Mouse (Mus musculus): ENCODE measurements at regions not wholly inside any gene's neighbourhood (a gene's known extent, or its start where the extent isn't known, plus 50 kb on each side); places are given as distances from the start of the nearest gene placed in this dataset.

- intact Hi-C loops (cut with DNase I), result no loop called here
- TF ChIP-seq CTCF (IDR thresholded peaks at IDR 0.05), result no peak
Observed at GRCm38 (mm10) chr3:142965604-142966003, 83.8 kb upstream of the Pkn2 start.

GRCm38 (mm10) chr3:142963818-142964372, 82.1 kb upstream of the Pkn2 start:
- DNase-seq (ENCODE audit: extremely low spot score in 1 of 2, low spot score in 2 of 2), result no peak
- Histone ChIP-seq H3K4me3 (no peak overlapping the region), H3K27ac (no peak overlapping the region)
- TF ChIP-seq CTCF (IDR thresholded peaks at IDR 0.05), result no peak
- intact Hi-C loops (cut with DNase I), result no loop called here

More at GRCm38 (mm10) chr3:142965604-142966003, 83.8 kb upstream of the Pkn2 start:
- Histone ChIP-seq H3K4me3 (no peak overlapping the region), H3K27ac (no peak overlapping the region)
- no peak for DNase-seq (ENCODE audit: extremely low spot score in 1 of 2, low spot score in 2 of 2)

GRCm38 (mm10) chr3:142957768-142958167, 76.0 kb upstream of the Pkn2 start:
- Histone ChIP-seq H3K4me3 (no peak overlapping the region), H3K27ac (no peak overlapping the region)
- intact Hi-C loops (cut with DNase I), result no loop called here
- DNase-seq (ENCODE audit: extremely low spot score in 1 of 2, low spot score in 2 of 2), result no peak
- no peak for TF ChIP-seq CTCF (IDR thresholded peaks at IDR 0.05)

GRCm38 (mm10) chr3:142948771-142949170, 67.0 kb upstream of the Pkn2 start:
- intact Hi-C loops (cut with DNase I), result no loop called here
- peak; percentile 33 to 54 for DNase-seq (ENCODE audit: extremely low spot score in 1 of 2, low spot score in 2 of 2)
- Histone ChIP-seq H3K27ac (no peak overlapping the region), H3K4me3 (no peak overlapping the region)
- TF ChIP-seq CTCF (IDR thresholded peaks at IDR 0.05), result peak; percentile 92

GRCm38 (mm10) chr3:142941319-142942024, 59.7 kb upstream of the Pkn2 start:
- no peak for TF ChIP-seq CTCF (IDR thresholded peaks at IDR 0.05)
- DNase-seq (ENCODE audit: extremely low spot score in 1 of 2, low spot score in 2 of 2), result no peak
- intact Hi-C loops (cut with DNase I), result no loop called here
- H3K27ac ChIP-seq, result no peak overlapping the region
- no peak overlapping the region for H3K4me3 ChIP-seq

- no peak for TF ChIP-seq CTCF (IDR thresholded peaks at IDR 0.05)
- H3K27ac ChIP-seq, result no peak overlapping the region
- DNase-seq (ENCODE audit: extremely low spot score in 1 of 2, low spot score in 2 of 2), result no peak
- intact Hi-C loops (cut with DNase I), result no loop called here
- H3K4me3 ChIP-seq, result no peak overlapping the region
Observed at GRCm38 (mm10) chr3:142940874-142941273, 59.1 kb upstream of the Pkn2 start.

GRCm38 (mm10) chr3:142939773-142940172, 58.0 kb upstream of the Pkn2 start:
- no peak for TF ChIP-seq CTCF (IDR thresholded peaks at IDR 0.05)
- intact Hi-C loops (cut with DNase I), result no loop called here
- no peak overlapping the region for H3K27ac ChIP-seq
- DNase-seq (ENCODE audit: extremely low spot score in 1 of 2, low spot score in 2 of 2), result no peak
- H3K4me3 ChIP-seq, result no peak overlapping the region

GRCm38 (mm10) chr3:142935949-142936348, 54.1 kb upstream of the Pkn2 start:
- intact Hi-C loops (cut with DNase I), result no loop called here
- no peak for DNase-seq (ENCODE audit: extremely low spot score in 1 of 2, low spot score in 2 of 2)
- Histone ChIP-seq H3K4me3 (no peak overlapping the region), H3K27ac (no peak overlapping the region)
- TF ChIP-seq CTCF (IDR thresholded peaks at IDR 0.05), result no peak

GRCm38 (mm10) chr3:142934326-142934725, 52.5 kb upstream of the Pkn2 start:
- Histone ChIP-seq H3K27ac (no peak overlapping the region), H3K4me3 (no peak overlapping the region)
- intact Hi-C loops (cut with DNase I), result no loop called here
- DNase-seq (ENCODE audit: extremely low spot score in 1 of 2, low spot score in 2 of 2), result no peak
- no peak for TF ChIP-seq CTCF (IDR thresholded peaks at IDR 0.05)

- TF ChIP-seq CTCF (IDR thresholded peaks at IDR 0.05), result no peak
- intact Hi-C loops (cut with DNase I), result no loop called here
- H3K4me3 ChIP-seq, result no peak overlapping the region
- DNase-seq (ENCODE audit: extremely low spot score in 1 of 2, low spot score in 2 of 2), result no peak
- H3K27ac ChIP-seq, result no peak overlapping the region
Observed at GRCm38 (mm10) chr3:142933684-142934259, 52.0 kb upstream of the Pkn2 start.

Data from left cerebral cortex, adult 2 months (tissue).